Mouse (Mus musculus) limb, embryonic 11.5 days (tissue): ENCODE measurements around the gene Pola2. TPM values are rescaled to one million over a fixed set of nuclear protein-coding genes. Genes with fewer than 3 reads are reported as not detected.

ENCODE experiments used
- ATAC-seq: fragments of 200-750 bp; cut with Nextera tagmentation; 2 replicates; pipeline ENCODE4 v1.8.0; 2017; ENCODE audit warnings: low read depth; ENCODE audit not compliant: insufficient number of reproducible peaks, low FRiP score, low TSS enrichment
- DNase-seq: peaks from one replicate; pipeline ENCODE4 v3.0.0-alpha.2; 2015; ENCODE audit warnings: low spot score
- H3K27ac ChIP-seq: fragments of 300-500 bp; sonication (generic); replicated peaks from 2 replicates; pipeline ENCODE4 v1.5.1; 2014; ENCODE audit warnings: low read depth, mild to moderate bottlenecking, low read length
- H3K27me3 ChIP-seq: fragments of 300-500 bp; sonication (generic); 2 replicates; pipeline ENCODE4 v1.6.1; 2014; ENCODE audit warnings: mild to moderate bottlenecking, low read length, mixed read lengths; ENCODE audit not compliant: control insufficient read depth, insufficient read depth
- H3K36me3 ChIP-seq: fragments of 300-500 bp; sonication (generic); 2 replicates; pipeline ENCODE4 v1.6.1; 2014; ENCODE audit warnings: mild to moderate bottlenecking, low read length, moderate library complexity, mixed read lengths; ENCODE audit not compliant: control insufficient read depth, insufficient read depth
- H3K4me1 ChIP-seq: fragments of 300-500 bp; sonication (generic); 2 replicates; pipeline ENCODE4 v1.6.1; 2014; ENCODE audit warnings: low read length, mixed read lengths; ENCODE audit not compliant: control insufficient read depth, insufficient read depth
- H3K4me2 ChIP-seq: fragments of 300-500 bp; sonication (generic); 2 replicates; pipeline ENCODE4 v1.6.1; 2014; ENCODE audit warnings: low read depth, mild to moderate bottlenecking, moderate library complexity; ENCODE audit not compliant: severe bottlenecking
- H3K4me3 ChIP-seq: fragments of 300-500 bp; sonication (generic); 2 replicates; pipeline ENCODE4 v1.5.1; 2014; ENCODE audit warnings: low read depth, low read length
- H3K9ac ChIP-seq: fragments of 300-500 bp; sonication (generic); 2 replicates; pipeline ENCODE4 v1.6.1; 2014; ENCODE audit warnings: mild to moderate bottlenecking, low read length
- H3K9me3 ChIP-seq: fragments of 300-500 bp; sonication (generic); 2 replicates; pipeline ENCODE4 v1.6.1; 2016; ENCODE audit warnings: low read length; ENCODE audit not compliant: control insufficient read depth
- WGBS: fragments of 180-500 bp; shearing (Covaris S2); extraction: QIAGEN DNeasy Blood & Tissue Kit; methylation state at CpG from one replicate; pipeline ENCODE4 v1.1.7; 2014; 5-methylcytosine and 5-hydroxymethylcytosine counted together
- polyA plus RNA-seq: library from polyadenylated mRNA; unstranded; fragments of >200 nt; fragmentation: Nextera tagmentation; extraction: Ambion mirVana; gene quantifications from 2 replicates; pipeline ENCODE4 v1.2.1, GENCODE M21; 2014

Pola2 gene
- 109 and 111 TPM in 2 replicates for polyA plus RNA-seq

- under 1% methylated on average over 50 of the region's 50 CpGs for WGBS
- no peaks in the 10 kb centered on the region for H3K27me3 ChIP-seq
- 0 out of 2 replicates have a peak within 1 kb of the TSS, but pooled peaks have one; percentile 57 for H3K27ac ChIP-seq
- peak within 1 kb of the TSS; percentile 44 for H3K4me2 ChIP-seq
- H3K4me3 ChIP-seq, result peak within 1 kb of the TSS; percentile 51
- H3K9me3 ChIP-seq, result no peaks in the 10 kb centered on the region
- H3K36me3 ChIP-seq, result peaks cover 3% of the 10 kb centered on the region; the same call in 1 of the 2 replicates
- peak; percentile 75; the same call in 1 of the 2 replicates for ATAC-seq
- peak within 1 kb of the TSS; percentile 76 for H3K9ac ChIP-seq
- peaks cover 9% of the 10 kb centered on the region; the same call in 1 of the 2 replicates for H3K4me1 ChIP-seq
- DNase-seq, result peak; percentile 88
Observed at GRCm38 (mm10) chr19:5963883-5964562, at the start of gene Pola2. Pola2 (minus strand) TSS chr19:5964202.

GRCm38 (mm10) chr19:6013691-6014090 lies 49.7 kb upstream of the Pola2 start:
- H3K27me3 ChIP-seq, result peaks cover 8% of the 10 kb centered on the region; the same call in 1 of the 2 replicates
- H3K4me3 ChIP-seq, result no peak overlapping the region
- ATAC-seq (no peak), DNase-seq (no peak)
- no peak overlapping the region for H3K4me2 ChIP-seq
- peaks cover 4% of the 10 kb centered on the region; the same call in 1 of the 2 replicates for H3K4me1 ChIP-seq
- H3K27ac ChIP-seq, result no peak overlapping the region
- no peaks in the 10 kb centered on the region for H3K36me3 ChIP-seq
- 84% methylated on average over 10 of the region's 10 CpGs for WGBS
- H3K9ac ChIP-seq, result no peak overlapping the region
- H3K9me3 ChIP-seq, result no peaks in the 10 kb centered on the region

GRCm38 (mm10) chr19:6009137-6009536 lies 45.1 kb upstream of the Pola2 start:
- H3K4me3 ChIP-seq, result no peak overlapping the region
- DNase-seq (no peak), ATAC-seq (no peak)
- no peak overlapping the region for H3K4me2 ChIP-seq
- H3K27ac ChIP-seq, result no peak overlapping the region
- H3K27me3 ChIP-seq, result no peaks in the 10 kb centered on the region
- no peaks in the 10 kb centered on the region for H3K9me3 ChIP-seq
- no peaks in the 10 kb centered on the region for H3K36me3 ChIP-seq
- no peak overlapping the region for H3K9ac ChIP-seq
- WGBS, result 77% methylated on average over 8 of the region's 8 CpGs
- H3K4me1 ChIP-seq, result no peaks in the 10 kb centered on the region; the same call in 1 of the 2 replicates

GRCm38 (mm10) chr19:6007013-6007412 lies 43.0 kb upstream of the Pola2 start:
- Histone ChIP-seq H3K36me3 (no peaks in the 10 kb centered on the region), H3K4me3 (no peak overlapping the region), H3K4me2 (no peak overlapping the region), H3K9me3 (no peaks in the 10 kb centered on the region), H3K27me3 (no peaks in the 10 kb centered on the region), H3K27ac (no peak overlapping the region), H3K4me1 (no peaks in the 10 kb centered on the region; the same call in 1 of the 2 replicates), H3K9ac (no peak overlapping the region)
- ATAC-seq (no peak), DNase-seq (no peak)
- WGBS, result 55% methylated on average over 13 of the region's 13 CpGs

- ATAC-seq, result no peak
- no peak overlapping the region for H3K9ac ChIP-seq
- H3K27ac ChIP-seq, result no peak overlapping the region
- DNase-seq, result no peak
- WGBS, result 74% methylated on average over 11 of the region's 11 CpGs
- H3K4me1 ChIP-seq, result no peaks in the 10 kb centered on the region; the same call in 1 of the 2 replicates
- H3K4me3 ChIP-seq, result no peak overlapping the region
- no peak overlapping the region for H3K4me2 ChIP-seq
- no peaks in the 10 kb centered on the region for H3K9me3 ChIP-seq
- H3K36me3 ChIP-seq, result no peaks in the 10 kb centered on the region
- H3K27me3 ChIP-seq, result no peaks in the 10 kb centered on the region
Observed at GRCm38 (mm10) chr19:6005541-6005940, 41.5 kb upstream of the Pola2 start.

GRCm38 (mm10) chr19:5999969-6000368 lies 36.0 kb upstream of the Pola2 start:
- no peak for DNase-seq
- Histone ChIP-seq H3K4me2 (no peak overlapping the region), H3K9me3 (no peaks in the 10 kb centered on the region), H3K4me3 (no peak overlapping the region), H3K27me3 (no peaks in the 10 kb centered on the region), H3K36me3 (no peaks in the 10 kb centered on the region), H3K27ac (no peak overlapping the region), H3K9ac (no peak overlapping the region), H3K4me1 (no peaks in the 10 kb centered on the region)
- WGBS, result 77% methylated on average over 5 of the region's 5 CpGs
- no peak for ATAC-seq

- Histone ChIP-seq H3K36me3 (no peaks in the 10 kb centered on the region), H3K27me3 (no peaks in the 10 kb centered on the region), H3K27ac (no peak overlapping the region), H3K4me3 (no peak overlapping the region), H3K4me2 (no peak overlapping the region), H3K9ac (no peak overlapping the region), H3K9me3 (no peaks in the 10 kb centered on the region), H3K4me1 (no peaks in the 10 kb centered on the region)
- WGBS, result 86% methylated on average over 3 of the region's 3 CpGs
- no peak for DNase-seq
- no peak for ATAC-seq
Observed at GRCm38 (mm10) chr19:5998180-5998579, 34.2 kb upstream of the Pola2 start.

- H3K9ac ChIP-seq, result no peak overlapping the region
- H3K9me3 ChIP-seq, result no peaks in the 10 kb centered on the region
- ATAC-seq (no peak), DNase-seq (no peak)
- no peaks in the 10 kb centered on the region for H3K27me3 ChIP-seq
- no peak overlapping the region for H3K27ac ChIP-seq
- H3K4me2 ChIP-seq, result no peak overlapping the region
- no peak overlapping the region for H3K4me3 ChIP-seq
- 86% methylated on average over 14 of the region's 14 CpGs for WGBS
- H3K4me1 ChIP-seq, result no peaks in the 10 kb centered on the region
- H3K36me3 ChIP-seq, result no peaks in the 10 kb centered on the region
Observed at GRCm38 (mm10) chr19:5994711-5995110, 30.7 kb upstream of the Pola2 start.
